Mouse (Mus musculus): ENCODE results near the gene Rab11fip4. TPM values are rescaled to one million over a fixed set of nuclear protein-coding genes. Genes with fewer than 3 reads are reported as not detected.

Rab11fip4 gene
- 15.0 and 15.6 TPM in 2 replicates for polyA plus RNA-seq (2016; fragmentation: Nextera tagmentation; extraction: Ambion mirVana)

DNA sequence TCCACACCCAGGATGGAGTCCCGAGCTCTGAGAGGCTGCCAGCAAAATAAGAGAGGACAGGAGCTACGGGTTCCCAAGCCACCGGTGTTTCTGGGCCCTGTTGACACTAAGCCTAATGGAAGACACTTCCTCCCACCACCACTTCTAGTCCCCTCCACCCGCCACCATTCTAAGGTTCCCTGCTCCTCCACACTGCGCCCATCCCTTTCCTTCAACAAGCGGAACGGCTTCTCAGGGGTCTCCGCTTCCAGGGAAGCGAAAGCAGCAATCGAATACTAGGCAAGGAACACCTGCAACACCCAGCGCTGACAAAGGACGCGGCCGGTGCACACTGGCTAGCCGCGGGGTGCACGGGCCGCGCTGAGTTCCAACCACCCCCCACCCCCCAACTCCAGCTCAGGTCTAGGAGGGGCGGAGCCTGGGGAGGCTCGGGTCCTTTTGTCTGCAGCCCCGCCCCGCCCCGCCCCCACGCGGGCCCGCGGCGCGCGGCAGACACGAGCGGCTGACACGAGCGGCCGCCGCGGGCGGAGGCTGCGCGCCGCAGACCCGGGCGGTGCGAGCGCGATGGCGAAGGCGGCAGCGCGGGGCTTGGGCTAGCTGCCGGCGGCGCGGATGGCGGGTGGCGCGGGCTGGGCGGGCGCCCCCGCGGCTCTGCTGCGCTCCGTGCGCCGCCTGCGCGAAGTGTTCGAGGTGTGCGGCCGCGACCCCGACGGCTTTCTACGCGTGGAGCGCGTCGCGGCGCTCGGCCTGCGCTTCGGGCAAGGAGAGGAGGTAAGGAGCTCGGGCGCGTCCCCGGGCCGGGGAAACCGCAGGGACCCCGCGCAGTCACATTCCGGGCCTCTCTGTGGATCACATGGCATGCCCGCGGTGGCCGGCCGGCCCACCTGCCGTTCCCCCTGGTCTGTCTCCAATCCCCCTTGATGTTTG lies at the start of gene Rab11fip4:
TSS of gene Rab11fip4 (plus strand) at position 549 of the 927 bp plus-strand sequence.
- 2% methylated on average over 98 of the region's 98 CpGs for WGBS
- Histone ChIP-seq H3K27ac (peak within 1 kb of the TSS; percentile 90), H3K9me3 (no peaks in the 10 kb centered on the region), H3K4me3 (peak within 1 kb of the TSS; percentile 70), H3K36me3 (no peaks in the 10 kb centered on the region), H3K4me1 (replicated peaks) (peaks cover 53% of the 10 kb centered on the region), H3K27me3 (ENCODE audit: insufficient read depth, poor library complexity, severe bottlenecking) (peaks cover 52% of the 10 kb centered on the region)
- peak; percentile 61 for DNase-seq (ENCODE audit: low spot score)

DNA sequence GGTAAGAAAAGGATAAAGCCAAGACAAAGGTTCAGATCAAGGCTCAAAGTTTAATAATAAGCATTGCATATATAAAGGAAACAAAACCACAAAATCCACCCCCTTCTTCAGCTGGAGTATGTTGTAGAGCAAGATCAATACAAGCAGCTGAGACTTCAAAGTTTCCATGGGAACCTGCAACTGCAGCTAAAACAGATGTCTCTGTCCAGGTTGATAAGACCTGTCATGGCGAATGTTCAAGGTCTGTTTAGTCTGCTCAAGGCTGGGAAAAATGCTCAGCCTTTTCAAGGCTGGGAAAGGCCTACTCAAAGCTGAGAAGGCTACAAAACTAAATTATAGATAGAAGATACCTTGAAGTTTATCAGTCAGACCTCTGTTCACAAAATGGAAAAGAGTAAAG lies 38.4 kb upstream of the Rab11fip4 start:
- Histone ChIP-seq H3K27ac (no peak overlapping the region), H3K4me3 (no peak overlapping the region), H3K9me3 (no peaks in the 10 kb centered on the region), H3K4me1 (replicated peaks) (no peaks in the 10 kb centered on the region), H3K36me3 (peaks cover 97% of the 10 kb centered on the region), H3K27me3 (ENCODE audit: insufficient read depth, poor library complexity, severe bottlenecking) (no peaks in the 10 kb centered on the region)
- 87% methylated on average over 1 of the region's 1 CpGs for WGBS
- DNase-seq (ENCODE audit: low spot score): no peak

DNA sequence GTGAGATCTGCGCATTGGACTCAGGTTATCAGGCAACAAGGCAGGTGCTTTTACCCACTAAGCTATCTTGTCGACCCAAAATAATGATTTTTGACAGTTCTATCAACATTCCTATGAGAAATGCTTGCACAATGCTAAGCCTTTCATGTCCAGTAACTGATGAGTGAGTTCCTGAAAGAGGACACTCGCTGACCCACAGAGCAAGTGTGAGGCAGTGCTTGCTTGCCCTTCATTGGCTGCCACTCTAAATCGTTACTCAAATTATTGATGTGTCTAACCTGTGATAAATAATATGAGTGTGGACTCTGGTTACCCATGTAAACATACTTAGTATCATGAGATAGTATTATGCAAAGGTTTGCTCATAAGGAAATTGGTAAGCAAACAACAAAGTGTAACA lies 30.5 kb upstream of the Rab11fip4 start:
- Histone ChIP-seq H3K9me3 (no peaks in the 10 kb centered on the region), H3K27me3 (ENCODE audit: insufficient read depth, poor library complexity, severe bottlenecking) (no peaks in the 10 kb centered on the region), H3K27ac (no peak overlapping the region), H3K4me1 (replicated peaks) (no peaks in the 10 kb centered on the region), H3K36me3 (peaks cover 95% of the 10 kb centered on the region), H3K4me3 (no peak overlapping the region)
- DNase-seq (ENCODE audit: low spot score): no peak
- 94% methylated on average over 4 of the region's 4 CpGs for WGBS

DNA sequence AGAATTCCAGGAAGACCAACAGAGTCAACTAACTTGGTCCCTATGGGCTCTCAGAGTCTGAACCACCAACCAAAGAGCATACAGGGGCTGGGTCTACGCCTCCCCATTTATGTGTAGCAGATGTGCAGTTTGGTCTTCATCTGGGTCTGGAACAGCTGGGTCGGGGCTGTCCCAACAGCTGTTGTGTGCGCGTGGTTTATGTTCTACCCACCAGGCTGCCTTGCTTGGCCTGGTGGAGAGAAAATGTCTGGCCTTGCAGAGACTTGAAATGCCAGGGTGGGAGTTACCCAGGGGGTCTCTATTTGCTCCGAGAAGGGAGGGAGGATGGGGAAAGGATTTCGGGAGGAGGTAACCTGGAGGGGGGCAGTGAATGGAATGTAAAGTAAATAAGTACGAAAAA lies 27.5 kb upstream of the Rab11fip4 start:
- H3K36me3 ChIP-seq: peaks cover 95% of the 10 kb centered on the region
- 90% methylated on average over 7 of the region's 7 CpGs for whole genome bisulfite sequencing

DNA sequence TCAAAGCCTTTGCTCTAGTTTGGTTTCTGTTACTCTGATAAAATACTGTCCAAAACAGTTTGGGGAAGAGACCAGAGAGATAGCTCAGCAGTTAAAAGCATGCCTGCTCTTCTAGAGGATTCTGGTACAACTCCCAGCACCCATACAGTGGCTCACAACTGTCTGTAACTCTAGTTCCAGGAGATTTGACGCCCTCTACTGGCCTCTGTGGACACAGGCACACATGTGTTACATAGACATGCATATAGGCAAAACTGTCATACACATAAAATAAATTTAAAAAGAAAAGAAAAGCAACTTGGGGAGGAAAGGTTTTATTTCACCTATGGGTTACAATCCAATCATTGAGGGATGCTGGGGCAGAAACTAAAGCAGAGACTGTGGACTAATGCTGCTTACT lies 24.1 kb upstream of the Rab11fip4 start:
- H3K4me1 ChIP-seq (replicated peaks): no peaks in the 10 kb centered on the region
- DNase-seq (ENCODE audit: low spot score): no peak
- WGBS: 45% methylated on average over 1 of the region's 1 CpGs
- H3K9me3 ChIP-seq: no peaks in the 10 kb centered on the region
- no peak overlapping the region for H3K4me3 ChIP-seq
- H3K36me3 ChIP-seq: peaks cover 97% of the 10 kb centered on the region
- no peaks in the 10 kb centered on the region for H3K27me3 ChIP-seq (ENCODE audit: insufficient read depth, poor library complexity, severe bottlenecking)
- no peak overlapping the region for H3K27ac ChIP-seq

More for the DNA sequence above, 27.5 kb upstream of the Rab11fip4 start:
- DNase-seq (ENCODE audit: low spot score): no peak
- Histone ChIP-seq H3K27ac (no peak overlapping the region), H3K4me1 (replicated peaks) (no peaks in the 10 kb centered on the region), H3K27me3 (ENCODE audit: insufficient read depth, poor library complexity, severe bottlenecking) (no peaks in the 10 kb centered on the region), H3K9me3 (no peaks in the 10 kb centered on the region), H3K4me3 (no peak overlapping the region)

- 93% methylated on average over 11 of the region's 11 CpGs for WGBS
- H3K4me3 ChIP-seq: no peak overlapping the region
- no peak for DNase-seq (ENCODE audit: low spot score)
- peaks cover 94% of the 10 kb centered on the region for H3K36me3 ChIP-seq
- no peaks in the 10 kb centered on the region for H3K9me3 ChIP-seq
- H3K27ac ChIP-seq: no peak overlapping the region
- H3K27me3 ChIP-seq (ENCODE audit: insufficient read depth, poor library complexity, severe bottlenecking): no peaks in the 10 kb centered on the region
- no peaks in the 10 kb centered on the region for H3K4me1 ChIP-seq (replicated peaks)
These were observed 22.7 kb upstream of the Rab11fip4 start for GRCm38 (mm10) chr11:79568197-79568911.

DNA sequence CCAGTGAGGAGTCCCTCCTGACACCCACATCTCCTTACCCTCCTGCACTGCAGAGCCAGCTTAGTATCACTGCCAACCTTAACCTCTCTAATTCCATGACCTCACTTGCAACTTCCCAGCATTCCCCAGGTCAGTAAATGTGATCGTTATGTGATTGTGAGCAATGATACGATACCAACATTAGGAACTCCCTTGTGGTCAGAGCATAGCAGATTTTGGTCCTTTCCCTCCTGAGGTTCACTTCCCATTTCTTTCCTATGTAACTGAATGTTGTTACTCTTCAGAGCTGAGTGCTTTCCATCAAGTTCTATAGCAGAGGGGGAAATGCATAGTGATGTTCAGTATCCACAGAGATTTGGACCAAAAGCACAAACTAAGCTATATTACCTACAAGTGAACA lies 20.7 kb upstream of the Rab11fip4 start:
- 93% methylated on average over 2 of the region's 2 CpGs for WGBS
- H3K27me3 ChIP-seq (ENCODE audit: insufficient read depth, poor library complexity, severe bottlenecking): no peaks in the 10 kb centered on the region
- H3K36me3 ChIP-seq: peaks cover 98% of the 10 kb centered on the region
- no peak for DNase-seq (ENCODE audit: low spot score)
- H3K27ac ChIP-seq: no peak overlapping the region
- no peaks in the 10 kb centered on the region for H3K4me1 ChIP-seq (replicated peaks)
- H3K9me3 ChIP-seq: no peaks in the 10 kb centered on the region
- H3K4me3 ChIP-seq: no peak overlapping the region

DNA sequence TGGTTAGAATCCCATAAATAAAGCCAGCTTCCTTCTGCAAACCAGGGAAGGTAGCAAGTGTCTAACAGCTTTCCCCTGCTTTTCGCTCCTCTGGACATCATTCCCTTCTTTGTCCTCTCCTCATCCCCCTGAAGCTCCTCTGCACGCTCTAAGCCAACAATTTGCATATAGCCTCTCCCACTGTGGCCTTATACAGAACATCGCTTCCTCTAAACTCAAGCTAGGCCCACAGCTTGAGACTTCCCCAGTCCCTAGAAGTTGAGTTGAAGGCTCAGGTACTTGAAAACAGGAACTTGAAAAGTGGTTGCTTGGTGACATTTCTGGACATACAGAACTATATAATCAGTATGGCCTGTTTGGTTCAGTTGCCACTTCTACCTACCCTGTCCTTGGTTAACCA lies 17.2 kb upstream of the Rab11fip4 start:
- no peak overlapping the region for H3K27ac ChIP-seq
- no peak for DNase-seq (ENCODE audit: low spot score)
- no peaks in the 10 kb centered on the region for H3K9me3 ChIP-seq
- H3K36me3 ChIP-seq: peaks cover 90% of the 10 kb centered on the region
- 84% methylated on average over 3 of the region's 3 CpGs for WGBS
- H3K27me3 ChIP-seq (ENCODE audit: insufficient read depth, poor library complexity, severe bottlenecking): no peaks in the 10 kb centered on the region
- no peaks in the 10 kb centered on the region for H3K4me1 ChIP-seq (replicated peaks)
- H3K4me3 ChIP-seq: no peak overlapping the region

GRCm38 (mm10) chr11:79575383-79576073 lies 15.5 kb upstream of the Rab11fip4 start:
- H3K36me3 ChIP-seq: peaks cover 80% of the 10 kb centered on the region
- H3K27ac ChIP-seq: no peak overlapping the region
- no peaks in the 10 kb centered on the region; the same call in 1 of the 2 replicates for H3K4me1 ChIP-seq (replicated peaks)
- no peak overlapping the region for H3K4me3 ChIP-seq
- DNase-seq (ENCODE audit: low spot score): no peak
- H3K9me3 ChIP-seq: no peaks in the 10 kb centered on the region
- no peaks in the 10 kb centered on the region for H3K27me3 ChIP-seq (ENCODE audit: insufficient read depth, poor library complexity, severe bottlenecking)
- WGBS: 93% methylated on average over 14 of the region's 14 CpGs

GRCm38 (mm10) chr11:79577741-79578140 lies 13.3 kb upstream of the Rab11fip4 start:
- H3K4me1 ChIP-seq (replicated peaks): no peaks in the 10 kb centered on the region; the same call in 1 of the 2 replicates
- peak; percentile 63 for DNase-seq (ENCODE audit: low spot score)
- no peaks in the 10 kb centered on the region for H3K27me3 ChIP-seq (ENCODE audit: insufficient read depth, poor library complexity, severe bottlenecking)
- no peak overlapping the region for H3K27ac ChIP-seq
- H3K4me3 ChIP-seq: no peak overlapping the region
- H3K36me3 ChIP-seq: peaks cover 61% of the 10 kb centered on the region
- H3K9me3 ChIP-seq: no peaks in the 10 kb centered on the region
- WGBS: 53% methylated on average over 5 of the region's 5 CpGs

DNA sequence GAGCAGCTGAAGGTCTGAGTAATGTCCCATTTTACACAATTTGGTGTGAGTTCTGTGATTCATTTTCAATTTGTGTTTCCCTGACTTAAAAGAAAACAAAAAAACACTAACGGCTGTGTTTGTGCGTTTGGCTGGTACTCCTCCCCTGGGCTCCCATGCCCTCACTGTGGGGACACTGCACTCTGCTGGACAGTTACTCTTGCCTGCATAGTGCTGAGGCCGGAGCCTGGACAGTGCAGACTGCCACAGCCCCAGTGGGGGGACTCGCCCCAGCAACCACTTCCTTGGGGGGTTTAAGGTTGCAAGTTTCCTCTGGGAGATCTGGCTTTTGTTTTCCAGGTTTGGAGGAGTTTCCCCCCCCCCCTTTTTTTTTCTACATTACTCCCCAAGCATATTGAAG lies 10.4 kb upstream of the Rab11fip4 start:
- H3K4me1 ChIP-seq (replicated peaks): no peaks in the 10 kb centered on the region; the same call in 1 of the 2 replicates
- no peak overlapping the region for H3K27ac ChIP-seq
- no peaks in the 10 kb centered on the region for H3K9me3 ChIP-seq
- WGBS: 52% methylated on average over 4 of the region's 4 CpGs
- H3K36me3 ChIP-seq: peaks cover 34% of the 10 kb centered on the region
- H3K27me3 ChIP-seq (ENCODE audit: insufficient read depth, poor library complexity, severe bottlenecking): no peaks in the 10 kb centered on the region
- H3K4me3 ChIP-seq: no peak overlapping the region
- no peak for DNase-seq (ENCODE audit: low spot score)

- 87% methylated on average over 6 of the region's 6 CpGs for WGBS
- H3K4me3 ChIP-seq: no peak overlapping the region
- peaks cover 30% of the 10 kb centered on the region for H3K36me3 ChIP-seq
- no peak for DNase-seq (ENCODE audit: low spot score)
- no peak overlapping the region for H3K27ac ChIP-seq
- no peaks in the 10 kb centered on the region for H3K9me3 ChIP-seq
- H3K27me3 ChIP-seq (ENCODE audit: insufficient read depth, poor library complexity, severe bottlenecking): no peaks in the 10 kb centered on the region
- no peaks in the 10 kb centered on the region; the same call in 1 of the 2 replicates for H3K4me1 ChIP-seq (replicated peaks)
These were observed 9.8 kb upstream of the Rab11fip4 start for GRCm38 (mm10) chr11:79581257-79581656.

All from hindbrain, embryonic 10.5 days (tissue).